Mouse (Mus musculus) midbrain, embryonic 16.5 days (tissue): ENCODE measurements around the gene Vgll4. TPM values are rescaled to one million over a fixed set of nuclear protein-coding genes. Genes with fewer than 3 reads are reported as not detected.

Source experiments
- ATAC-seq: fragments of 200-750 bp; cut with Nextera tagmentation; 2 replicates; pipeline ENCODE4 v1.8.0; 2017; ENCODE audit warnings: moderate TSS enrichment
- H3K27ac ChIP-seq: fragments of 300-500 bp; sonication (generic); 2 replicates; pipeline ENCODE4 v1.5.1; 2014; ENCODE audit warnings: mild to moderate bottlenecking, low read length, mixed read lengths
- H3K27me3 ChIP-seq: fragments of 300-500 bp; sonication (generic); 2 replicates; pipeline ENCODE4 v1.6.1; 2014; ENCODE audit warnings: low read depth, low read length, mixed read lengths; ENCODE audit not compliant: control insufficient read depth, insufficient read depth
- H3K36me3 ChIP-seq: fragments of 300-500 bp; sonication (generic); 2 replicates; pipeline ENCODE4 v1.6.1; 2014; ENCODE audit warnings: mild to moderate bottlenecking, low read length, moderate library complexity, mixed read lengths; ENCODE audit not compliant: control insufficient read depth, insufficient read depth
- H3K4me1 ChIP-seq: fragments of 300-500 bp; sonication (generic); 2 replicates; pipeline ENCODE4 v1.6.1; 2014; ENCODE audit warnings: mild to moderate bottlenecking, low read length, mixed read lengths; ENCODE audit not compliant: control insufficient read depth, insufficient read depth
- H3K4me2 ChIP-seq: fragments of 300-500 bp; sonication (generic); 2 replicates; pipeline ENCODE4 v1.6.1; 2014; ENCODE audit warnings: mild to moderate bottlenecking, low read length, mixed read lengths
- H3K4me3 ChIP-seq: fragments of 300-500 bp; sonication (generic); 2 replicates; pipeline ENCODE4 v1.5.1; 2014; ENCODE audit warnings: low read depth, mild to moderate bottlenecking, low read length, moderate library complexity, mixed read lengths
- H3K9ac ChIP-seq: fragments of 300-500 bp; sonication (generic); 2 replicates; pipeline ENCODE4 v1.6.1; 2014; ENCODE audit warnings: low read depth, low read length, mixed read lengths
- H3K9me3 ChIP-seq: fragments of 300-500 bp; sonication (generic); replicated peaks from 2 replicates; pipeline ENCODE4 v1.6.1; 2014; ENCODE audit warnings: mild to moderate bottlenecking, low read length, mixed read lengths; ENCODE audit not compliant: control insufficient read depth, poor library complexity, severe bottlenecking
- WGBS: fragments of 180-500 bp; shearing (Covaris S2); extraction: QIAGEN DNeasy Blood & Tissue Kit; methylation state at CpG from one replicate; pipeline ENCODE4 v1.1.7; 2014; 5-methylcytosine and 5-hydroxymethylcytosine counted together
- polyA plus RNA-seq: library from polyadenylated mRNA; unstranded; fragments of >200 nt; fragmentation: Nextera tagmentation; extraction: Ambion mirVana; gene quantifications from 2 replicates; pipeline ENCODE4 v1.2.1, GENCODE M21; 2015

Vgll4 gene
- polyA plus RNA-seq, 1 experiment from 2014 or later: 51.0 TPM

DNA sequence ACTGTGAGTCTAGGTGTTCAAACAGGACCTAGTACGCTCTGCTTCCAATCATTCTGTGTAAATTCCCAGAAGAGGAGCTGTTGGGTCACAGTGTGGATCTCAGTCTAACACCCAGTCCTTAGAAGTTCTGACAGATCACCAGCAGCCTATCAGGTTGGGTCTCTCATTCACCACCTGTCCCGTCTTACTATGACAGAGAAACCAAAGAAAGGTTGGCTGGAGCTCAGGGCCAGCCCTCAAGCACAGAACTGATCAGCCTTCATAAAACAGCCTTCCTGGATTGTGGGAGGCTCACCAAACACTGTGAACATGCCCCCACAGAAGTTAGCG is 96.0 kb downstream of the Vgll4 start:
- Histone ChIP-seq H3K27me3 (no peaks in the 10 kb centered on the region), H3K4me2 (peak overlapping the region; percentile 50), H3K9ac (peak overlapping the region; percentile 47; the same call in 1 of the 2 replicates), H3K4me1 (peaks cover 46% of the 10 kb centered on the region), H3K9me3 (no peaks in the 10 kb centered on the region), H3K36me3 (no peaks in the 10 kb centered on the region), H3K4me3 (no peak overlapping the region; the same call in 1 of the 2 replicates), H3K27ac (peak overlapping the region; percentile 89)
- no peak for ATAC-seq
- WGBS: 71% methylated on average over 3 of the region's 3 CpGs

DNA sequence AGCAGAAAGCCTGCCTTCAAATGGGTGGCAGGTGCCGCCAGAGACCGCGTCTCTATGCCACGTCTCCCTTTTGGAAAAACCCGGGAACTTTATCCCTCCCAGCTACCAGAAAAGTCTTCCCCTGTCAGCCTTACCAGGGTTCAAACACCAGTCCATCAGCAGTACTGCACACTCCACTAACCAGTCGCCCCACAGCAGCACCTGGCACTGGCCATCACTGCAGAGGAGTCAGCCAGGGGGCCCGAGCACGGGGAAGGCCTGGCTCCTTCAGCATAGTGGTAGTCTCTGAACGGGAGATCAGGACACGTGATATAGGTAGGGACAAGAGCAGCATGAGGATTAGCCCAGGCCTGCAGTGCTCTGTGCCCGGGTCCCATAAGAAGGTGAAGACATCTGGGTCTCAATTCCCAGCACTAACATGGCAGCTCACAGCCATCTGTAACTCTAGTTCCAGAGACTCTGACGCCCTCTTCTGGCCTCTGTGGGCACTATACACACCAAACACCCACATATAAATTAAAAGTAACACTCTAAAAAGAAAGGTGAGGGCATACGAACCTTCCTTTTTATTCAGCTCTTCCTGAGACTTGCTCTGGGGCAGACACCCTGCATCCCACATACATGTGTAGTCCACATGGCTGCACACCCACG is 98.7 kb downstream of the Vgll4 start:
- Histone ChIP-seq H3K9ac (no peak overlapping the region), H3K4me1 (peaks cover 36% of the 10 kb centered on the region), H3K9me3 (no peaks in the 10 kb centered on the region), H3K4me3 (no peak overlapping the region), H3K27me3 (no peaks in the 10 kb centered on the region), H3K4me2 (no peak overlapping the region), H3K36me3 (no peaks in the 10 kb centered on the region), H3K27ac (no peak overlapping the region)
- WGBS: 90% methylated on average over 14 of the region's 14 CpGs
- ATAC-seq: no peak

GRCm38 (mm10) chr6:114869501-114870076 is 100.2 kb downstream of the Vgll4 start:
- H3K4me3 ChIP-seq: no peak overlapping the region
- H3K4me2 ChIP-seq: no peak overlapping the region
- H3K27me3 ChIP-seq: no peaks in the 10 kb centered on the region
- H3K9me3 ChIP-seq: no peaks in the 10 kb centered on the region
- WGBS: 60% methylated on average over 6 of the region's 6 CpGs
- peaks cover 21% of the 10 kb centered on the region for H3K4me1 ChIP-seq
- no peak overlapping the region for H3K27ac ChIP-seq
- no peak for ATAC-seq
- H3K9ac ChIP-seq: no peak overlapping the region
- H3K36me3 ChIP-seq: no peaks in the 10 kb centered on the region

- no peak overlapping the region for H3K4me3 ChIP-seq
- WGBS: 85% methylated on average over 7 of the region's 7 CpGs
- H3K27me3 ChIP-seq: no peaks in the 10 kb centered on the region
- H3K9ac ChIP-seq: no peak overlapping the region
- H3K4me1 ChIP-seq: peaks cover 11% of the 10 kb centered on the region; the same call in 1 of the 2 replicates
- no peak overlapping the region for H3K4me2 ChIP-seq
- ATAC-seq: peak; percentile 18; the same call in 1 of the 2 replicates
- no peaks in the 10 kb centered on the region for H3K36me3 ChIP-seq
- no peaks in the 10 kb centered on the region for H3K9me3 ChIP-seq
- H3K27ac ChIP-seq: no peak overlapping the region
These were observed 101.1 kb downstream of the Vgll4 start for GRCm38 (mm10) chr6:114868656-114869055.

- Histone ChIP-seq H3K4me1 (peaks cover 7% of the 10 kb centered on the region; the same call in 1 of the 2 replicates), H3K9ac (no peak overlapping the region), H3K36me3 (peaks cover 1% of the 10 kb centered on the region; the same call in 1 of the 2 replicates), H3K4me3 (no peak overlapping the region), H3K27me3 (no peaks in the 10 kb centered on the region), H3K4me2 (no peak overlapping the region), H3K9me3 (no peaks in the 10 kb centered on the region), H3K27ac (no peak overlapping the region)
- no peak for ATAC-seq
- 84% methylated on average over 4 of the region's 4 CpGs for WGBS
These were observed 103.2 kb downstream of the Vgll4 start for GRCm38 (mm10) chr6:114866619-114867018.

DNA sequence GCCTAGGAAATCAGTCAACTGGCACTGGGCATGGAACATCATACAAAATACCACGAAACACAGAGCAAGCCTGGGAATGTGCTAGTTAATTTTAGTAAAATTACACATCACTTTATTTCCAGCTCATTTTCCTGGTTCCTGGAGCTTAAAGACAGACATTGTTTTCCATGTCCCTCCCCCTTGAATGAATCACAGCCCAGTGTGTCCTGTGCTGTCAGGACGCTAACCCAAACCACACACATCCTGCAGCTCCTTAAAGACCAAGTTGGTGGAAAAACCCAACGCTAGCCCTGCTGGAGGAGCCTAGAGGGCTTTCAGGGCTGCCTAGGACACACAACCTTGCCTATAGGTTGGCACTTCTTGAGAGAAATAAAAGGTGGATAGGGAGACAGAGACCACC is 103.7 kb downstream of the Vgll4 start:
- Histone ChIP-seq H3K27me3 (no peaks in the 10 kb centered on the region), H3K4me1 (peaks cover 7% of the 10 kb centered on the region; the same call in 1 of the 2 replicates), H3K36me3 (peaks cover 3% of the 10 kb centered on the region; the same call in 1 of the 2 replicates), H3K4me3 (no peak overlapping the region), H3K27ac (no peak overlapping the region), H3K9me3 (no peaks in the 10 kb centered on the region), H3K9ac (no peak overlapping the region), H3K4me2 (no peak overlapping the region)
- no peak for ATAC-seq
- WGBS: 82% methylated on average over 3 of the region's 3 CpGs

DNA sequence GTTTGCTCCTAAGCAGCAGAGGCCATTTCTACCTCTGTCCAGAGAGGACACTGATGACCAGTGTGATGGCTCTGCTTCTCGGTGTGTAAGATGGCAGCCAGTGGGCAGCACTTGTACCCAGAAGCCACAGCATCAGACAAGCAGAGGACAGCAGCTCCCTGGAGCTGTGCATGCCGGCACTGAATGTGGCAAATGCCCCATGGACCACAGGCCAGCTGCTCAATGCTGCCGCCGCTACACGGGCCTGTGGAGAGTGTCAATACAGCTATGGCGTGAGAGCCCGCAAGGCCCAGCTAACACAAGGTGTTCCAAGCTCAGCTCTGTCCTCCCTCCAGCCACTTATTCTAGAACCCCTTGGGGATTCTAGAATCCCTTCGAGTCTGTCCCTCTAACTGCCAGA is 105.4 kb downstream of the Vgll4 start:
- H3K9ac ChIP-seq: no peak overlapping the region
- no peak overlapping the region for H3K4me2 ChIP-seq
- WGBS: 83% methylated on average over 8 of the region's 8 CpGs
- ATAC-seq: no peak
- no peak overlapping the region for H3K27ac ChIP-seq
- H3K27me3 ChIP-seq: no peaks in the 10 kb centered on the region
- peaks cover 5% of the 10 kb centered on the region; the same call in 1 of the 2 replicates for H3K36me3 ChIP-seq
- H3K9me3 ChIP-seq: no peaks in the 10 kb centered on the region
- H3K4me1 ChIP-seq: no peaks in the 10 kb centered on the region
- no peak overlapping the region for H3K4me3 ChIP-seq

DNA sequence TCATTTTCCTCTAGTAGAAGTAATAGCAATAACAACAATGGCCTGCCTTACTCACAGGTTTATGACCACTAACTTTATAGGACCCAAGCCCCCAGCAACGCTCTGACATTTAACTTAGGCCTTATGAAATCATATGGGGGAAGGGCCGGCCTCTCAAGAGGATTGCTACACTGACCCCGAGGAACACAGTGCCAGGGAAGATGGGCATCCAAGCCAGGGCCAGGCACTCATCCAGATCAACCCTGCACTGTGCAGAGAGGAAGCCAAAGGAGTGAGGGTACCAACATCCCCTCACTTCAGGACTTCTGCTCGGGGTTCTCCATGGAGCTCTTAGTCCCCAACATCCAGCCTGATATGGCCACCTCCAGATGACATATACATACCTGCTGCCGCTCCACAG is 106.3 kb downstream of the Vgll4 start:
- Histone ChIP-seq H3K4me1 (no peaks in the 10 kb centered on the region), H3K4me3 (no peak overlapping the region), H3K9ac (no peak overlapping the region), H3K27me3 (no peaks in the 10 kb centered on the region), H3K27ac (no peak overlapping the region), H3K4me2 (no peak overlapping the region), H3K9me3 (no peaks in the 10 kb centered on the region), H3K36me3 (peaks cover 5% of the 10 kb centered on the region; the same call in 1 of the 2 replicates)
- ATAC-seq: no peak
- WGBS: 94% methylated on average over 5 of the region's 5 CpGs

DNA sequence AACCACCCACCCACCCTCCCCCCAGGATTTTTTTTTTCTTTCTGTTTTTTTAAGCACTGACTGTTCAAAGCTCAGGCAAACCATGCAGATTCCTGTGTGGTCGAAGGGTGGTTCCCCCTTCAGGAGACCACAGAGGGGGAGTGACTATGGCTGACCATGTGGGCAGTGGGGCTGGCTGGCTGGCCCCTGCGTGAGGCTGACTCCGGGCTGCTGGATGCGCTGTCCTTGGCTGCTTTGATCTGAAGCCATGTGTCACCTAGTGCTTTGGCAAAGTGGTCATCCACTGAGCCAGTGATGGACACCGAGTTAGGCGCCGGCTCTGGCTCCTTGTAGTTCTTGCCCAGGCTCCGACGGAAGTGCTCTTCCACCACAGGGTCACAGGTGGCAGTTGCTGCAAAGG is 107.7 kb downstream of the Vgll4 start:
- Histone ChIP-seq H3K36me3 (peaks cover 5% of the 10 kb centered on the region; the same call in 1 of the 2 replicates), H3K9ac (no peak overlapping the region), H3K27me3 (no peaks in the 10 kb centered on the region), H3K4me1 (peaks cover 5% of the 10 kb centered on the region; the same call in 1 of the 2 replicates), H3K4me2 (no peak overlapping the region), H3K9me3 (no peaks in the 10 kb centered on the region), H3K4me3 (no peak overlapping the region), H3K27ac (no peak overlapping the region)
- ATAC-seq: no peak
- WGBS: 86% methylated on average over 9 of the region's 9 CpGs
